9 mouse cellular contexts compared by ENCODE assay signal in genomic region chr11:76916539-76917229, GRCm38 (mm10). TPM values are rescaled to one million over a fixed set of nuclear protein-coding genes. Genes with fewer than 3 reads are reported as not detected.
DNase-seq lines count a peak whose midpoint lies in the region; ATAC-seq and TF ChIP-seq lines count a peak whose summit lies in the region.
"Had no signal": no experiment of that assay in that cellular context is flagged by ENCODE, and none has a peak within 500 bp of the region (broad histone marks: within the 10 kb centered on the region; RNA-seq: fewer than 3 reads in every experiment).

No protein-coding gene starts in this region.

- TF ChIP-seq CTCF in kidney, adult 2 months (conservative IDR thresholded peaks at IDR 0.05; ENCODE audit: insufficient read depth, insufficient read length, low read depth, low read length), result no peak
- TF ChIP-seq CTCF in gastrocnemius, adult 2 months (IDR thresholded peaks at IDR 0.05), result no peak

- H3K27me3 ChIP-seq in kidney, adult 2 months (replicated peaks; ENCODE audit: control insufficient read depth, insufficient read depth, low read length), result no peaks in the 10 kb centered on the region
- H3K27me3 ChIP-seq in intestine, embryonic 15.5 days (replicated peaks), result no peaks in the 10 kb centered on the region
- H3K27me3 ChIP-seq in myocyte (ENCODE audit: control insufficient read depth, insufficient read depth, insufficient read length), result no peaks in the 10 kb centered on the region
- H3K27me3 ChIP-seq: liver, embryonic 15.5 days had no signal

- H3K36me3 ChIP-seq in kidney, adult 2 months (ENCODE audit: control insufficient read depth, insufficient read depth, low read length), result no peaks in the 10 kb centered on the region
- H3K36me3 ChIP-seq in intestine, embryonic 15.5 days, result no peaks in the 10 kb centered on the region
- H3K36me3 ChIP-seq in myocyte (ENCODE audit: control insufficient read depth, insufficient read depth), result no peaks in the 10 kb centered on the region
- H3K36me3 ChIP-seq: liver, embryonic 15.5 days had no signal

- no peak overlapping the region for H3K4me3 ChIP-seq in kidney, adult 2 months (ENCODE audit: insufficient read depth, low read depth, low read length)
- H3K4me3 ChIP-seq in intestine, embryonic 15.5 days (replicated peaks), result no peak overlapping the region
- H3K4me3 ChIP-seq in myocyte, result no peak overlapping the region
- no peak overlapping the region for H3K4me3 ChIP-seq in gastrocnemius, adult 2 months
- H3K4me3 ChIP-seq: liver, embryonic 15.5 days had no signal

- no peaks in the 10 kb centered on the region for H3K9me3 ChIP-seq in intestine, embryonic 15.5 days
- H3K9me3 ChIP-seq: liver, embryonic 15.5 days had no signal

- H3K9ac ChIP-seq in intestine, embryonic 15.5 days, result no peak overlapping the region
- H3K9ac ChIP-seq: liver, embryonic 15.5 days had no signal

- peaks cover 14% of the 10 kb centered on the region for H3K4me1 ChIP-seq in kidney, adult 2 months (ENCODE audit: control insufficient read depth, insufficient read depth, low read length)
- H3K4me1 ChIP-seq in intestine, embryonic 15.5 days (replicated peaks), result peaks cover 9% of the 10 kb centered on the region

- 24% methylated on average over 13 of the region's 13 CpGs for WGBS in kidney, adult 2 months
- WGBS in intestine, embryonic 15.5 days, result 19% methylated on average over 13 of the region's 13 CpGs

- no peak for TF ChIP-seq POLR2A in kidney, adult 2 months (IDR thresholded peaks at IDR 0.05; ENCODE audit: low read depth, low read length)
- no peak for TF ChIP-seq POLR2A in myocyte (IDR thresholded peaks at IDR 0.05; ENCODE audit: insufficient read length, low read depth)

- peak; percentile 60 for DNase-seq in kidney, adult 2 months
- no peak for DNase-seq in kidney, adult 9 months
- peak; percentile 35 for DNase-seq in ZHBTc4 (ENCODE audit: low read depth, low spot score)
- DNase-seq in gastrocnemius, postnatal 14 days, result no peak
- DNase-seq in thymus, postnatal 36 days, result no peak
- no peak for DNase-seq in gastrocnemius, adult 2 months

- no peak overlapping the region for H3K27ac ChIP-seq in kidney, adult 2 months (ENCODE audit: insufficient read depth, low read depth, low read length)
- H3K27ac ChIP-seq in intestine, embryonic 15.5 days, result no peak overlapping the region
- H3K27ac ChIP-seq in gastrocnemius, adult 2 months, result no peak overlapping the region
- H3K27ac ChIP-seq: liver, embryonic 15.5 days had no signal

- intact Hi-C loops in gastrocnemius, postnatal 14 days (cut with DNase I; ENCODE audit: low total_unique reads), result no loop called here
- intact Hi-C loops in gastrocnemius, adult 2 months (cut with DNase I), result no loop called here

- no peak overlapping the region for H3ac ChIP-seq in myocyte (ENCODE audit: control insufficient read depth, insufficient read length)

- no peaks in the 10 kb centered on the region for H3K79me2 ChIP-seq in myocyte (ENCODE audit: control insufficient read depth, insufficient read depth)

- ATAC-seq in intestine, embryonic 15.5 days, result peak; percentile 90

- peak overlapping the region; percentile 26 for H3K4me2 ChIP-seq in intestine, embryonic 15.5 days (replicated peaks)
- peak overlapping the region; percentile 68 for H3K4me2 ChIP-seq in myocyte (ENCODE audit: low read depth)
- H3K4me2 ChIP-seq: liver, embryonic 15.5 days had no signal

TF ChIP-seq in myocyte, 11 proteins besides CTCF, POLR2A, EP300 and RAD21:
- TF ChIP-seq USF1 (IDR thresholded peaks at IDR 0.05; ENCODE audit: low read depth), result no peak
- TF ChIP-seq TCF3 (IDR thresholded peaks at IDR 0.05; ENCODE audit: insufficient read length, low read depth), result no peak

RNA-seq across cellular contexts. Expression of gene Blmh, which starts 7.9 kb away (rescaled TPM):
- 26.1 and 27.8 TPM in 2 replicates for polyA plus RNA-seq in kidney, adult 2 months (2012; rRNA removed)
- polyA plus RNA-seq in intestine, embryonic 15.5 days (2015; fragmentation: Nextera tagmentation; extraction: Ambion mirVana), result 125 and 126 TPM in 2 replicates
- 58.3 TPM for polyA plus RNA-seq in myocyte (2012; fragmentation: generic; extraction: Trizol)
- 10 to 100 TPM; 38.8 to 41.7 TPM for total RNA-seq in gastrocnemius, postnatal 14 days (2021)
- total RNA-seq in gastrocnemius, adult 2 months (2021), result 10 to 100 TPM; 27.2 to 35.2 TPM

RNA-seq across cellular contexts. Expression of gene Tmigd1, which starts 14.7 kb away (rescaled TPM):
- 36.1 and 39.0 TPM in 2 replicates for polyA plus RNA-seq in kidney, adult 2 months (2012; rRNA removed)
- polyA plus RNA-seq in intestine, embryonic 15.5 days (2015; fragmentation: Nextera tagmentation; extraction: Ambion mirVana), result 1.6 and 2.4 TPM in 2 replicates
- polyA plus RNA-seq in myocyte (2012; fragmentation: generic; extraction: Trizol), result not detected
- under 1 TPM; 0.24 to 0.45 TPM for total RNA-seq in gastrocnemius, postnatal 14 days (2021)
- under 1 TPM in 1 of 2 experiments, not detected in 1; 0.26 TPM for total RNA-seq in gastrocnemius, adult 2 months (2021)
- polyA plus RNA-seq: liver, embryonic 15.5 days had no signal

Comparison
In these comparisons a context has a peak if more than half of its experiments do, and no peak if none do; other contexts are left out.
1. DNase-seq: peak in kidney, adult 2 months (single experiment) and ZHBTc4 (single experiment); none in kidney, adult 9 months (single experiment), gastrocnemius, postnatal 14 days (single experiment), thymus, postnatal 36 days (0 of 2) and gastrocnemius, adult 2 months (single experiment).
2. RNA of gene Tmigd1, which starts 14.7 kb away (polyA plus RNA-seq): 36.1 to 39.0 TPM in kidney, adult 2 months; 1.6 to 2.4 TPM in intestine, embryonic 15.5 days and not detected in myocyte (single experiment); every median in the first group is over 10 times any median in the second.